Mouse (Mus musculus): ENCODE data around the gene Yjefn3. TPM values are rescaled to one million over a fixed set of nuclear protein-coding genes. Genes with fewer than 3 reads are reported as not detected.

The Yjefn3 gene
- total RNA-seq, 2 experiments from 2014 or later = 32.3 to 36.3 TPM

DNA sequence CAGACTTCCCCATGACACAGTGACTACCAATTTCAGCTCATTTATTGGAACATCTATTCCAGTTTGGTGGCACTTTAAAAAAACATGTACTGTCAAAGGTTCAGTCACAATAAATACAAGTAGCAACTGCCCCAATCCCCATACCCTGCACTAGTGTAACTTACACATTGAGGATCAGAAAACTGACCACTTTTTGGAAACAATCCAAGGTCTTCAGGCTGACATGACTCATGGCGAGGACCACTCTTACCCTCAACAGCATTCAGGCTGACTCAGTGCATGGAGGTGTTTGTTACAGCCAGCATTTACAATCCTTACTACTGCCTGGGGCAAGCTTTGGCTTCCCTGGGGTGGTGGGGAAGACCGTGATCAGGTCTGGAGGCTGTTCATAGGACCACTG lies 4.6 kb upstream of the Yjefn3 start:
- DNase-seq = no peak

DNA sequence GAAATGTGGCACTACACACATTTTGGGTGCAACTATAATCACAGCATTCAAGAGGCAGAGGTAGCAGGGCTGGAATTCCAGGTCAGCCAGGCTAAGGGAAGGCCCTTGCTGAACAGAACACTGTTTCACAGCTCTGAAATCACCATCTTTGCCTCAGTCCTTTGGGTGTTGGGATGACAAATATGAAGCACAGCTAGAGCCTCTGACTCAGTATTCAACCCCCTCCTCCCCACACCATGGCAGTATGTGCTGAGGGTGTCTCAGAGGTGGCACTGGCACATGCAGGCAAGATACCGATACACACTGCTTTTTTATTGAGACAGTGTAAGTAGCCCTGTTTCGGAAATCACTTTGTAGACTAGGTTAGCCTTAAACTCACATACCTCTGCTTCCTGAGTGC lies 3.7 kb upstream of the Yjefn3 start:
- no peak for DNase-seq

DNA sequence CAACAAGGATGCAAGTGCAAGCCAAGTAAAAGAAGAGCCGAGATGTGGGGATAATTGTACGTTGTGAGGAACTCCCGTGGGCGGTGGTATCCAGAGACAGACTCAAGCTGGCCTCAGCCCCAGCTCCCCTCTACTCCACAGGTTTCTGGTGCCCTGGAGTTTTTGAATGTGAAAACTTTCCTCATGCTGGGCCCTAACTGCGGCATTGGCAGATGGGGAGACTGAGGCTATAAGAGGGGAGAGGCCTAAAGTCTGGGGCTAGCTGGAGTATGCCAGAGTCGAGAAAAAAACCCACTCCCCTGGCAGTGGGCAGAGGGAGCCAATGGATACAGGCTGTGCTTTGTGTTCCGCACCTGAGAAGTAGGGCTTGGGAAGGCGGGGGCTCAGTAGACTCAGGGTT lies 1.6 kb upstream of the Yjefn3 start:
- DNase-seq = no peak

DNA sequence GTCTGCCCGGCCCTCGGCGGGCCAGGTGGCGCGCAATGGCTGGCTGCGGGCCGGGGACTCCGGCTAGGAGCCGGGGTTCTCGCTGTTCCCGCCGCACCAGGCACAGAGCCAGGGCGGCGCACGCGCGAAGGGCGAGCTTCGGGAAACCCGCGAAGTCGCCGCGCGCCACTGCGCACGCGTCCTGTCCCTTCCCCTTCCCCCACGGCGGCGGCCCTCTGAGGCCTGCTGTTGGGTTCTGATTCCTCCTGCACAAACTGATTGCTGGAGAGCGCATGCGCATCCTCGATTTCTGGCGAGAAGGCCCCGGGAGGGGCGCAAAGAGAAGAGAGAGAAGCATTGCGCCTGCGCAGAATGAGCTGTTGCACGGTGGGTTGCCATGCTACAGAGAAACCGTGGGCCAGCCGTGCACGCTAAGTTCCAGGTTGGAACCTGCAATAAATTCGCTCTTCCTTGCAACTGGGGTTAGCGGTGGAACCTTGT lies 591 bp upstream of the Yjefn3 start:
- peak; percentile 100 for DNase-seq

DNA sequence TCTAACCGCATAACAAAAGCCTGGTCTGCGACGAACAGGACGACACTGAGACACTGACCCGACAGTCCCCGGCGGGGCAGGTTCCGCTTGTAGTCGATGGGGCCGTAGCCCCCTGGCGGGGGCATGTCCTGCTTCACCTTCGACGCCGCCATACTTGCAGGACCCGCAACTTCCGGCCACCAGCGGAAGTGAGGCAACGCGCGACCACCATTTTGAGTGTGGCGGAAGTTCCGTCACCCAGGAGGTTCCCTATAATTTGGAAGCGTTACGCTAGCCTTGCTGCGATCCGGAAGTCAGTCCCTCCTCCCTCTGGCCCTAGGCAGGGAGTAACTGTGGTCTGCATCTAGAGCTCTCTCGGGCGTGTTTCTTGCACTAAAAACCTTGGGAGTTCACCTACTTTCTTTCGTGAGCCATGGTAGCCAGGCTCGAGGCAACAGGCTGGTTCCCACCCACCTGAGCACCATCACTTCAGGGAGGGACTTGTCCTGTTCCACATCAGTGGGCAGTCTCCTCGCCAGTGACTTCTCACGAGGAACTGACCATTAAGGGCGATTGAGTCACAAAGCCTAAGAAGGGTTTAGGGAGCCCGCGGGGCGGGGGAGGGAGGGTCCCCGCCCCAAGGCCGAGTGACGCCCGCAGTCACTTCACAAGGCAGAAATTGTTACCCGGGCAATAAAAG lies 889 bp downstream of the Yjefn3 start:
- DNase-seq = peak; percentile 97 to 98

DNA sequence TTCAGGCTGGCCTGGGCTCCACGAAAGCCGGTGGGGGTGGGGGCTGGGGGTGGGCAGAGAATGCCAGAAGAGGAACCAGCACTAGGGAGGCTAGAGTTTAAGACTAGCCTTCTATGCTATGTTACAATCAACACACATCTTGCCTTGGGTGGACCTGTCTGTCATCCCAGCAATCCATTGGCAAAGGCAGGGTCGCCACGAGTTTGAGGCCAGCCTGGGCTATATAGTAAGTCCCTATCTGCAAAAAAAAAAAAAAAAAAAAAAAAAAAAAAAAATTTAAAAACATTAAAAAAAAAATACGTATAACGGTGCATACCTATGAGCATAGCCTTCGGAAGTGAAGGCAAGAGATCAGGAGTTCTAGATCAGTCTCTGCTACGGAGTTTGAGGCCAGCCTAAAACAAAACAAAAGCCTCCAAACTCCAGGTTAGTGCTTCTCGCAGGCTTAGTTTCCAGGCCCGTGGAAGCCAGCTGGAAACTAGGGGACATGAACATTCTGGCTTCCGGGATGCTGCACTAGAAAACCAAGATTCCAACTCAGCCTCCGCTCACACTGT lies 1.5 kb downstream of the Yjefn3 start:
- no peak for DNase-seq

DNA sequence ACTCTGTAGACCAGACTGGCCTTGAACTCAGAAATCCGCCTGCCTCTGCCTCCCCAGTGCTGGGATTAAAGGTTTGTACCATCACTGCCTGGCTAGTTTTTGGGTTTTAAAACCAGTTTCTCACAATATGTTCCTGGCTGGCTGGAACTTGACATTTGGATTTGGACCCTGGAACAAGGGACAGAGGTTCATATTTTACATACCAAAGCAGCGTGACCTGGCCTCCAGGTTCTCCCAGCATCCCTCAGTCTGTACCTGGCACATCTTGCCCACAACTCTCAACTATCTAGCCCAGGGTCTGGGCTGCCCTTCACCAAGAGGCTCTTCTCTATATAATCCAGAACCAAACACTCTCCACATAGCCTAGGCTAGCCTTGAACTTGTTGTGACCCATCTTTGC lies 2.6 kb downstream of the Yjefn3 start:
- DNase-seq = no peak

DNA sequence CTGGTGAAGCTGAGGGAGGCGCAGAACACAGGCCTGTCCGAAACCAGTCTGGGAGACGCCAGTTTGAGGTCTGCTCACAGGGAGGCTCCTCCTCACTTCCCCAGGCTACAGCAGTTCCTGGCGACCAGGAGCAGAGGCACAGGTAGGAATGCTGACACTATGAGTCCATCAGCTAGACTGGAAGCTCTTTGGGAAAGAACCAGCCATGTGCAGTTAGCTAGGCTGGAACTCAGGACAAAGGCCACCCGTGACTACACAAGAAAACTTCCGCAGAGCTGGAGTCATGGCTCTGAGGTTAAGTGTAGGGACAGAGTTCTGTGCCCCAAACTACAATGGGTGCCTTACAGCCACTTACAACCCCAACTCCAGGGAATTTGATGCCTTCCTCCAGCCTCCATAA lies 4.7 kb downstream of the Yjefn3 start:
- no peak for DNase-seq

DNA sequence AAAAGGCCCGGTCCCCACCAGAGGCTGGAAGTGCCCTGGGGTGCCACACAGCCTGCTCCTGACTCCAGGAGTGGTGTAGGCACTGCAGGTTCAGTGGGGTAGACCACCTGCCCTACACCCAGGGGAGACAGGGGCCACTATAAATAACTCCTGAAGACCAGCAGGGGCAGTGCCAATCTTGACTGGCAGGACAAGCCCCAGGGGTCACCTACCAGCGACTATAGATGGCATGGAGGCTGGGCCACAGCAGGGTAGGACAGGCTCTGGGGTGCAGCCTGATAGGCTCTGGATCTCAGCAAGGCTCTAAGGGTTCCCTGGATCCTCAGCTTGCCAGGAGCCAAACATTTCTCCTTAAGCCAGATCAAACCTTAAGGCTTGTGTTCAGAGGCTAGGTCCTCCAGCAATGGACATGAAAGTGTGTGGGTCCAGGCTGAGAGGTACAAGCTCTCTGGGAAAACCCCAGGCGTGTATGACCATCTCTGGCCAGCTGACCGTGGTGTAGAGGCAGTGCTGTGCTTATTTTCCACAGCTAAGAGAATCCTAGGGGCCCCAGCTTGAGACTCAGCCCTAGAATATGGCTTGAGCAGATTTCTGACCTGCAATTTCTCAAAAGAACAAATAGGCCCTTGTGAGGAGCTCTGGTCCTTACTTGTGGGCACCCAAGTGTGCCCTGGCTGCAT lies 6.6 kb downstream of the Yjefn3 start:
- no peak for DNase-seq

DNA sequence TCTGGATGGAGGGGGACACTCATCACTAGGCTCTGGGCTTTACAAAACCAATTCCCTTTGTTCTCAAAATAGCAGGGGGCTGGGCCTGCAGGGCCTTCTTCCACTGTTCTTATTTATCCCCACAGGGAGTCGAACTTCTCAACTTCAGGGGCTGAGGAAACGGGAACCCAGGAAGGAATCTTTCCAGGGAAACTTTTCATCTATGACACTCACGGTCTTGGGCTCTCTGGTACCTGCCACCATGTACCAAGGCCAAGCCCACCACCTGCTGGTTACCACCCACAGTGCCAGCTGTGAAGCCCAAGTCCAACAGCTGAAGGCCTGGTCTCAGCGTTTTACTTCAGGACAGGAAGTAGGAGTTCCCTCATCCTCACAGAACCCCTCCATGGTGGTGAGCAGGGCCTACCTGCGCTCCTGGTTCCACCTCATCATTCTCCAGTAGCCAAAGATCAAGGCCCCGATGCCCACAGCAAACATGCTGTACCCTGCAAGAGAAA lies 7.6 kb downstream of the Yjefn3 start:
- no peak for DNase-seq

DNA sequence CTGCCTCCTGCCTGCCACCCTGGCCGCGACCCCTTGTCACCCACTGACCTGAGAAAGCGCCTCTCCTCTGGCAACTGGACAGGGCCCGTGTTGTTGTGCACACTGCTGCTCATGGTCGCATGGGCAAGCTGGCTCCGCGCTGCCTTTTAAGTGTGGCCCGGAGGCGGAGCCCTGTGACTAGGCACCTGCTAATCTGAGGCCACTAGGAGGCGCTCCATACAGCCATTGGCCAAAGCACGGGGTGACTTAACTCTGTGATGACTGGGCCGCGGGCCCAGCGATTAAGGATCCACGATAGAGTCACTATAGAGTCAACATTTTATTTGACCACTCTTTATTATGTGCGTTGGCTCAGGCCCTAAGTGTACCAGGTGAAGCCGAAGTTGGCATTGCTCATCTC lies 8.6 kb downstream of the Yjefn3 start:
- no peak for DNase-seq

DNA sequence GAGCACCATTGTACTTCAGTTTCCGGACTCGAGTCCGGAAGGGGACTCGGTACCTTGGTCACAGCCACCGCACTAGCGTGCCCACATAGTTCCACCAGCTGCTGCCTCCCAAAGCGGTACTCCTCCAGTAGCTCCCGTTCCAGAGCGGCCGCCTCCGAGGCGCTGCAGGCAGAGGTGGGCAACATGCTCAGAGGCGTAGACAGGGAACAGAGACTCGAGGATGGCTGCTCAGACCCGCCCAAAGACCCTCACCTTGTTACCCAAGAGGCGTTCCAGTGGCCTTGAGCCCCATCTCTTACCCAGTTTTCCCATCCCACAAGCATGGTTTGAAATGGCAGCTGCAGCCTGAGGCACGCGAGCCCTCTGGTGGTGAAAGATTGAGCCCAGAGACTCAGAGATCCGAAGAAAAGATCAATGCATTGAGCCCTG lies 11.7 kb downstream of the Yjefn3 start:
- DNase-seq = peak; percentile 58 to 70

DNA sequence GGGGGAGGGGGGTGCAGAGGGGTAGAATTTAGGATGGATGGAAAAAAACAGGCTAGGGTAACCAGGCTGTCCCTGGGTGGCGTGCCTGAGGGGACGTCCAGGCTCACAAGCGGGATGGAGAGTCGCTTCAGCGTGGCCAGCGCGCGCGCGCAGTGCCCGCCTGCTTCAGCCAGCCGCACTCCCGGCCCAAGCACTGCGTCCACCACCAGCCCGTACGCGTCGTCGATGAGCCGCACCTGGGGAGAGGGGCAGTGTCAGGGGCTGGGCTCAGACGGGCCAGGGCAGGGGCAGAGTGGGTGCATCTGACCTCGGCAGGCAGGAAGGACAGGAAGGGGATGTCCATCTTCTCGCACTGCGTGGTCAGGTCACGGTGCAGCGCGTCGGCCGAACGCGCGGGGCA lies 13.6 kb downstream of the Yjefn3 start:
- DNase-seq = no peak

DNA sequence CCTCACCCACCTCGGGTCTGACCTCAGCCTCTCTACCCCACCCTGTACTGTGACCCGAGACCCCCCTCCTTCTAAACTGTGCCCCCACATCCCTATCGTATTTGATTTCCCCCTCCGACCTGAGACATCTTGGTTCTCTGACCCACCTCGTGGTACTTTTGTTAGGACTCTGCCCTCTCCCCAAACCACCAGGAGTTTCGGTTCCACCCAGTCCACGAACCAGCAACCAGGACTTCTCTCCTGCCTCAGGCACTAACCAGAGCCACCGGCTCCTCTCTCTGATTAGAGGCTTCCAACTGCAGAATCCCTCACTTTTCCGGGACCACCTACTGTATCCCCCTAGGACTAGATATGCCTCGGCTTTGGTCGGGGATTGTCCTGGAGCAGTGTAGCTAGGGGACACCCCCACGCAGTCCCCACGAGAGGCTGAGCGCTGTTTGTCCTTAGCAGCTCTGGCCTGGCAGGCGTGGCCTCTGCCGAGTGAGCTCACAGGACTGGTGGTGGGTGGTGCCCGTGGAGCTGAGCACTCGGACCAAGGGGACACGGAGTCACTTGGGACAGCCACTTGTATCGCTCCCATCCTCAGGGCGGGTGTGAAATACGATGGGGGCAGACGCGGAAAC lies 14.2 kb downstream of the Yjefn3 start:
- no peak for DNase-seq

DNA sequence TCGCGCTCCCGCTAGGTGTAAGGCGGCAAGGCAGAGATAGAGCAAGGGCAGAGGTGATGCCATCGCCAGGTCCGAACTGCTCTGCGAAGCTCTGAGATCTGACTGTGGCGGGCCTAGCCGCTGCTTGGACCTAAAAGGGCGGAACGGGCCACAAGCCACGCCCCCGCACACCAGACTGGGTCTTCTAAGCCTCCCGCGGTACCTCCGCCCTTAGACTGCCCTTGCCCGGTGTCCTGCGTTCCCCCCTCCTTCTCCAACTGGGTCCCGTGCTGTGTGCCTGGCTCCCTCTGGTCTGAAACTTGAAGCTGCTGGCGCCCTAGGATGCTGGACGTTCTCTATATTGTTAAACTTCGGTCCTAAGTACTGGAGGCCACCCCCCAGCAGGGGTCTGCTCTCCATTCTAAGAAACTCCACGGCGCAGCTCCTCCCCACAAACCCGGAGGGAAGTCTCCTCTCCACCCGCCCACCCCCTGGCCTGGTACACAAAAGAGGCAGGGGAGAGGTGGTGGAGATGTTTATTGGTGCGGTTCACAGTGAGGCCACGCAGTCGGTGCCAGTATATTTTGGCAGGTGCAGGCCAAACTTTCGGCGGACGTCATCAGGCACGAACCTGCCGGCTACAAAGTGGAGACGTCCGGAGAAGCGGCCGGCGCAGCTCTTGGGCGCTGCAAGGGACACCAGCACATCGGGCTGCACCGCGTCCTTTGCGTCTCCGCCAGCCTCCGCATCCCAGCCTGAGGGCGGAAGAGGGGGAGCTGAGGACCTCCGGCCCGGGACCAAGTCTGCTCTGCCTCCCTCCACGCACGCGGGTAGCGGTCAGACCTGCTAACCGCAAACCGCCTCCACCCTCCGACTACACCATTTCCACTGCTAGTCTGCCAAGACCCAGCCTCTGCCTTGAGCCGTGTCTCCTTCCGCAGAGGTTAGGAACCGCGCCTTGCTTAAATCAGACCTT lies 14.9 kb downstream of the Yjefn3 start, which contains the start of gene Cilp2:
Gene Cilp2, minus strand, starts transcription at position 399 of the 955 bp plus-strand sequence.
- no peak for DNase-seq

DNA sequence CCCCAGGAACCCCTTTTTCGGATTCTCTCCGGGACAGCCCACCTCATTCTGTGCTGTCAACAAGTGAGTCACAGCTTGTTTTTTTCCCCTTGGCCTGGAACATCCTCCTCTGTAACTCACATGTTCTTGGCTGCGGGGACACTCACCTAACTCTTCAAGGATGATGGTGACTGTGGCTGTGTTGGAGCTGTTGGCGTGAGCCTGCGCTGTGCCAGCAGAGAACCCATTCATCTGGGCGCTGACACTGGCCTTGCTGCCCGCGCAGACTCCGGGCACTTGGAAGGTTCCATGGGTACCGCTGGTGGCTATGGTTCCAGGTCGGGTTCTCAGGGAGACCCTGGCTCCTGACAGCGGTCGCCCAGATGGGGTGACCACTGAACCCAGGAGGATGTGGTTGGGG lies 18.4 kb downstream of the Yjefn3 start:
- DNase-seq = no peak

DNA sequence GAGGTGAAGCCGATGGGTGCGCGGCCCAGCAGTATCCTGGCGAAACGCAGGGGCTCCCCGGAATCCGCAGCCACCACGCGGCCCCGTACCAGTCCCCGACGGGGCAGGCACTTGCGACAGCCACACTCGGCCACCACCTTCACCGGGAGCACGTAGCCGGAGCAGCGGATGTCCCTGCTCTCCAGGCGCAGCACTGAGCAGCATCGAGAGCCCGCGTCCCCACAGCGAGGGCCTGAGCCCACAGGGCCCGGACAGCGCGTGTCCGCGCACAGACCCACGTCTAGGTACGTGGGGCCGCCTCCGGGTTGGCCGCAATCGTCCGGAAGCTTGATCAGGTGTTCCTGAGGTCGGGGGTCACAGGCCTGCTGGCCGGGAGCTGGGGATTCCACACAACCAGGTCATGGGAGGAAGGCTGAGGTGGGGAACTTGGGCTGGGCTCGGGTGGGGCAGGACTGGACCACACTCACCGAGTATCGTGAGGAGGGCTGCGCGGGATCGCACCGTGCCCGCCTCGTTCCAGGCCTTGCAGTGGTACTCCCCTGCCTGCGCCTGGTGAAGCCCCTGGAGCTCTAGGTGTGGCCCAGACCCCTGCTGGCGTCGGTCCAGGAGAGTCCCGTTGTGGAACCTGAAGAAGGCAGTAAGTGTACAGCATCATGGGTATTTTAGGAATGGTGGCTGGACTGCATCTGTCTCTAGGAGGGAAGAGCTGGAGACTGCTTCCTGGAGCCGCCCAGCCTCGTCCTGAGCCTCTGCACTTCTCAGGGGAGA lies 19.5 kb downstream of the Yjefn3 start:
- DNase-seq = no peak

DNA sequence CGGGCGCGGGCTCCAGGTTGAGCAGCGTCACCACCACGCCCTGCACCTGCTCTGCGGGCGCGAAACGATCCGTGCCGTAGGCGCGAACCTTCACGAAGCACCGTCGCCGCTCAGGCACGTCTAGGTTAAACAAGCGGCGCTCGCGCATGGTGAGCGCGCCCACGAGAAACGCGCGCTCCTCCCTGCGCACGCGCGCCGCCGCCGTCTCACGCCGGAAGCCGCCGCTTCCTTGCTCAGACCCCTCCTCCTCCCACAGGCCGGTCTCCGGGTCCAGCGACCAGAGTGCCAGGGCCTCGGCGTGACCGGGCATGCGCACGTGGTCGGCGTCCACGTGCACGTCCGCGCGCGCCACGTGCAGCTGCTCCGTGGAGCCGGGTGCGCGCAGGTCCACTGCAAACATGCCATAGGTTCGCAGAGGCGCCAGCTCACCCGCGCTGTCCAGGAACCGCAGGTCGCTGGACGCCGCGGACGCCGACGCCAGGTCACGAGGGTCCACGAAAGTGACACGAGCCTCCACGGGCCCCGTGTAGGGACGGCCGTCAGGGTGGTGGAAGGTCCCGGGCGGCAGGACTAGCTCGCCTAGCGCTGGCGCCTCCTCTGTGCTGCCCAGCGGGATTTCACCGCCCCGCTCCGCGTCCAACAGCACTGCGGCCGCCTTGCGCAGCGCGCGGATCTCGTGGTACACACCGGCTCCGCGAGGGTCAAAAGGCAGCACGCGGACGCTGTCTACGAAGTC lies 20.3 kb downstream of the Yjefn3 start:
- DNase-seq = peak; percentile 33 to 49

DNA sequence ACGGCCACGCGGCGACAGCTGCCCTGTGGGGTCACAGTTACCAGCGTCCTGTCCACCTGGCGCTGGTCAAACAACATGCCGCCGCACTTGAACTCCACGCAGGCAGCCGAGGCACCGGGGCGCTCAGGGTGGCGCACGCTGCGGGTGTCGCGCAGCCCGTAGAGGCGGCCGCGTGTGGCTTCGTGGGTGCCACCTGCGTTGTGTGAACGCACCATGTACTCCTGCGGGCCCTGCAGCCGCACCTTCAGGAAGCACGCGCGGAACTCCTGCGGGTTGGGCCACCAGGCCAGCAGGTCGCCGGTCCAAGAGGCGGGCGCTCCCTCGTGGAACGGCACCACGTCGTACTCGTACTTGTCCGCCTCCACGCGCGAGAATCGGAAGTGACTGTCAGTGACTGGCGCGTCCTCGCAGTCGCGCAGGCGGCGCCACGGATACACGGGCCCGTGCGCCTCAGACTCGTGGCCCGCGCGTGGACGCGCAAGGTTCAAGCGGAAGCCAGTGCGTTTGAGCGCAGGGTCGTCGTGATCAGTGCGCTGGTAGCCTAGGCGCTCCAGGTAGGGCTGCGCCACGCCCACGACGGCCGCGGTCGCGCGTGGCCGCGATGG lies 21.1 kb downstream of the Yjefn3 start:
- DNase-seq = no peak

DNA sequence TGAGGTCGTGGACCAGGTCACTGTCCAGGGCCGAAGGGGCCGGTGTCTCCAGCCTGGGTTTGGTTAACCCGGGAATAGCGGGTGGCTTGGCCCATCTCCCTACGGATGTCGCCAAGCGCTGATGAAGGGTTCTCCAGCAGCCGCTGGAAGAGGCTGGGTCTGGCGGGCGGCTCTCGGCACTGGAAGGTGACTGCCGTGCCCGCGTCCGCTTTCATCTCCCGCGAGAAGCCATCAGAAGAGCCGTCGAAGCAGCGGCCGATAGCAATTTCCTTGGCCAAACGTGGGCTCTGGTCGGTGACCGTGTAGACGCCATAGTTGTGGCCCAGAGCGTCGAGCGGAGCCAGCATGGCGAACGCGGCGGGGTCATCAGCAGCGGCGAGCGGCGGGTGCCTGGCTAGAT lies 21.7 kb downstream of the Yjefn3 start:
- DNase-seq = no peak

Data from layer of hippocampus, postnatal 36 days (tissue).